Mouse (Mus musculus): ENCODE results near the gene Slc46a3. TPM values are rescaled to one million over a fixed set of nuclear protein-coding genes. Genes with fewer than 3 reads are reported as not detected.

Gene Slc46a3
- polyA plus RNA-seq (2014; fragmentation: Nextera tagmentation; extraction: Ambion mirVana), result 5.3 and 5.5 TPM in 2 replicates

DNA sequence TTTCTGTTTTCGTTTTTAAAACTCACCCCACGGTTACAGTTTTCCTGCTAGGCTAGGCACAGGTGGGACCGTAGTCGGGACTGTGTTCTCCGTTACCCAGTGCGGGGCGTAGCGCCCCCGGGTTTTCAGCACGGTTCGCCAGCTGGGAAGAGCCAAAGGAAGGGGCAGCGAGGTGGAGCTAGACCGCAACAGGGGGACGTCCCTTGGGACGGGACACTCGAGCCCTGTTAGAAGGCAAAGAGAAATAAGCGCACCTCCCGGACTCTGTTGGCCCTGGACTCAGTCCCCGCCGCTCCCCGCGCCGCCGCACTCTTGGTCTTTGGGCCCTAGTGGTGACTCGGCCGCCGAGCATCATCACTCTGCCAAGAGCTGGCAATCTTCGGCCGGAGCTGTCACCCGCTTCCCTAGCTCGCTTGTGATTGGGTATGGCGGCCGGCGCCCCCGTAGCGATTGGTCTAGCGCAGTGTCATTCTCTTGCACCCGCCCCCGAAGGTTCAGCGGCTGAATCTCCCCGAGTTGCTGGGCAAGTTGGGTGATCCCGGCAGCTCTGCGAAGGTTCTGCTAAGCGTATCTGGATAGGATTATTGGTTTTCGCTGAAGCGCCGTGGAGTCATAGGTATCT is at the start of gene Slc46a3:
Gene Slc46a3 (minus strand): TSS at position 361 of the 622 bp plus-strand sequence.
- WGBS, result under 1% methylated on average over 47 of the region's 47 CpGs
- DNase-seq (ENCODE audit: low spot score) (peak; percentile 93), ATAC-seq (ENCODE audit: low FRiP score) (peak; percentile 99)
- Histone ChIP-seq H3K36me3 (replicated peaks; ENCODE audit: control insufficient read depth, insufficient read depth) (no peaks in the 10 kb centered on the region), H3K9ac (peak within 1 kb of the TSS; percentile 65), H3K4me3 (replicated peaks; ENCODE audit: low read length) (peak within 1 kb of the TSS; percentile 76), H3K4me1 (replicated peaks; ENCODE audit: control insufficient read depth, insufficient read depth, low read length) (peaks cover 9% of the 10 kb centered on the region; the same call in 1 of the 2 replicates), H3K4me2 (replicated peaks) (peak within 1 kb of the TSS; percentile 98), H3K9me3 (ENCODE audit: control insufficient read depth, low read length) (no peaks in the 10 kb centered on the region), H3K27me3 (ENCODE audit: control insufficient read depth, insufficient read depth, low read length) (peaks cover 12% of the 10 kb centered on the region), H3K27ac (0 out of 2 replicates have a peak within 1 kb of the TSS, but pooled peaks have one; percentile 11)

- DNase-seq (ENCODE audit: low spot score) (no peak), ATAC-seq (ENCODE audit: low FRiP score) (no peak)
- no peak overlapping the region for H3K4me2 ChIP-seq (replicated peaks)
- no peaks in the 10 kb centered on the region for H3K4me1 ChIP-seq (replicated peaks; ENCODE audit: control insufficient read depth, insufficient read depth, low read length)
- H3K36me3 ChIP-seq (replicated peaks; ENCODE audit: control insufficient read depth, insufficient read depth), result no peaks in the 10 kb centered on the region
- WGBS, result 73% methylated on average over 5 of the region's 5 CpGs
- H3K9me3 ChIP-seq (ENCODE audit: control insufficient read depth, low read length), result 0 out of 2 replicates have a peak, but pooled peaks cover 3% of the 10 kb centered on the region
- H3K27ac ChIP-seq, result no peak overlapping the region
- H3K9ac ChIP-seq, result no peak overlapping the region
- no peak overlapping the region for H3K4me3 ChIP-seq (replicated peaks; ENCODE audit: low read length)
- H3K27me3 ChIP-seq (ENCODE audit: control insufficient read depth, insufficient read depth, low read length), result no peaks in the 10 kb centered on the region
Observed at GRCm38 (mm10) chr5:147939226-147939625, 44.6 kb upstream of the Slc46a3 start.

GRCm38 (mm10) chr5:147935096-147935495 is 40.5 kb upstream of the Slc46a3 start:
- Histone ChIP-seq H3K36me3 (replicated peaks; ENCODE audit: control insufficient read depth, insufficient read depth) (no peaks in the 10 kb centered on the region), H3K9me3 (ENCODE audit: control insufficient read depth, low read length) (0 out of 2 replicates have a peak, but pooled peaks cover 3% of the 10 kb centered on the region)

DNA sequence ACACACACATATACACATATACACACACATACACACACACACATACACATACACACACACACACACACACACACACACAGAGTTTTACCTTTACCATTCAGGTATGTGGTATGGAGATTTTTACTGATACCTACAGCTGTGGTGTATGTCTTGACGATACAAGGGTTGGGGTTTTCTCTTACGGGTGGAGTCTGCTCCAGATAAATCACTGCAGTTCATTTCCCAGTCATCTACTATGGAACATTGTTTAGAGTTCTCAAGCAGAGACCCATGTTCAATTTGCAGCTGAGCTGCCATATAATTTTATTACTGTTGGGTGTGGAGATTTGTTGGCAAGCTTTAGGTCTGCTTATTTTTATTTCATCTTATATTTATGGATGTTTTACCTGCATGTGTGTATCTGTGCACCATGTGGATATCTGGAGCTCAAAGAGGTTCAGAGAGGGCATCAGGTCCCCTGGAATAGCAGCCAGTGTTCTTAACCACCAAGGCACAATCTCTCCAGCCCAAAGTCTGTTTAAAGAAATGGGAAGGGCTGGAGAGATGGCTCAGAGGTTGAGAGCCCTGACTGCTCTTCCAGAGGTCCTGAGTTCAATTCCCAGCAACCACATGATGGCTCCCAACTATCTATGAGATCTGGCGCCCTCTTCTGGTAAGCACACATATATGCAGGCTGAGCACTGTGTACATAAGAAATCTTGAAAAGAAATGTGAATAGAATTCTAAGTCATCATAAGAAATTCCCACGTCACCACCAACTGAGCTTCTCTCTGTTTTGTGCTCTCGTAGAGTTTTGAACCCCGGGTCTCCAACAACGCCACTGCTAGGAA is 34.3 kb upstream of the Slc46a3 start:
- Histone ChIP-seq H3K9ac (no peak overlapping the region), H3K36me3 (replicated peaks; ENCODE audit: control insufficient read depth, insufficient read depth) (no peaks in the 10 kb centered on the region), H3K4me3 (replicated peaks; ENCODE audit: low read length) (no peak overlapping the region), H3K27ac (no peak overlapping the region), H3K4me2 (replicated peaks) (no peak overlapping the region), H3K27me3 (ENCODE audit: control insufficient read depth, insufficient read depth, low read length) (no peaks in the 10 kb centered on the region), H3K9me3 (ENCODE audit: control insufficient read depth, low read length) (no peaks in the 10 kb centered on the region), H3K4me1 (replicated peaks; ENCODE audit: control insufficient read depth, insufficient read depth, low read length) (no peaks in the 10 kb centered on the region)
- WGBS, result 79% methylated on average over 7 of the region's 7 CpGs
- DNase-seq (ENCODE audit: low spot score), result no peak
- ATAC-seq (ENCODE audit: low FRiP score), result no peak

More at GRCm38 (mm10) chr5:147935096-147935495, 40.5 kb upstream of the Slc46a3 start:
- Histone ChIP-seq H3K4me2 (replicated peaks) (no peak overlapping the region), H3K4me1 (replicated peaks; ENCODE audit: control insufficient read depth, insufficient read depth, low read length) (no peaks in the 10 kb centered on the region), H3K4me3 (replicated peaks; ENCODE audit: low read length) (no peak overlapping the region), H3K27me3 (ENCODE audit: control insufficient read depth, insufficient read depth, low read length) (no peaks in the 10 kb centered on the region), H3K9ac (no peak overlapping the region), H3K27ac (no peak overlapping the region)
- WGBS, result 93% methylated on average over 13 of the region's 13 CpGs
- no peak for ATAC-seq (ENCODE audit: low FRiP score)
- no peak for DNase-seq (ENCODE audit: low spot score)

GRCm38 (mm10) chr5:147925935-147926604 is 31.5 kb upstream of the Slc46a3 start:
- Histone ChIP-seq H3K27ac (no peak overlapping the region), H3K4me3 (replicated peaks; ENCODE audit: low read length) (no peak overlapping the region), H3K4me1 (replicated peaks; ENCODE audit: control insufficient read depth, insufficient read depth, low read length) (no peaks in the 10 kb centered on the region), H3K9me3 (ENCODE audit: control insufficient read depth, low read length) (no peaks in the 10 kb centered on the region), H3K36me3 (replicated peaks; ENCODE audit: control insufficient read depth, insufficient read depth) (no peaks in the 10 kb centered on the region), H3K27me3 (ENCODE audit: control insufficient read depth, insufficient read depth, low read length) (no peaks in the 10 kb centered on the region), H3K9ac (no peak overlapping the region), H3K4me2 (replicated peaks) (no peak overlapping the region)
- no peak for DNase-seq (ENCODE audit: low spot score)
- WGBS, result 67% methylated on average over 15 of the region's 15 CpGs
- no peak for ATAC-seq (ENCODE audit: low FRiP score)

DNA sequence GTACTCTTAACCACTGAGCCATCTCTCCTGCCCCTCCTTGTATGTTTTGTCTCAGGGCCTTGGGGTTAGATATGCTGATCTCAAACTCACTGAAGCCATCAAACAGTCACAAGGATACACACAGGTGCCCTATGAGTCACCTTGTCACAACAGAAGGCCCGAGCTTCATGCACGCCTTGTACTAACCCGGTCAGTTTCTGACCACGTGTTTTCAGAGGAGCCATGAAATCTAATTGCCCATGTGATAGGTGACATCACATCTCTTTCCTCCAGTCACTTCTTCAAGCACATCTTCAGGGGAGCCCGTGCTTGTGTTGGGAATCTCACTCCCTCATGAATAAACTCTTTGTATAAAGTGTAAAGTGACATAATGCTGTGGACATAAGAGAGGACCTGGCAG is 30.0 kb upstream of the Slc46a3 start:
- Histone ChIP-seq H3K9ac (no peak overlapping the region), H3K27me3 (ENCODE audit: control insufficient read depth, insufficient read depth, low read length) (no peaks in the 10 kb centered on the region), H3K9me3 (ENCODE audit: control insufficient read depth, low read length) (no peaks in the 10 kb centered on the region), H3K27ac (no peak overlapping the region), H3K4me1 (replicated peaks; ENCODE audit: control insufficient read depth, insufficient read depth, low read length) (no peaks in the 10 kb centered on the region), H3K4me2 (replicated peaks) (no peak overlapping the region), H3K4me3 (replicated peaks; ENCODE audit: low read length) (no peak overlapping the region), H3K36me3 (replicated peaks; ENCODE audit: control insufficient read depth, insufficient read depth) (no peaks in the 10 kb centered on the region)
- 88% methylated on average over 5 of the region's 5 CpGs for WGBS
- DNase-seq (ENCODE audit: low spot score), result no peak
- no peak for ATAC-seq (ENCODE audit: low FRiP score)

GRCm38 (mm10) chr5:147918044-147918846 is 23.6 kb upstream of the Slc46a3 start:
- Histone ChIP-seq H3K9me3 (ENCODE audit: control insufficient read depth, low read length) (no peaks in the 10 kb centered on the region), H3K4me2 (replicated peaks) (no peak overlapping the region), H3K27me3 (ENCODE audit: control insufficient read depth, insufficient read depth, low read length) (no peaks in the 10 kb centered on the region), H3K36me3 (replicated peaks; ENCODE audit: control insufficient read depth, insufficient read depth) (no peaks in the 10 kb centered on the region), H3K9ac (no peak overlapping the region), H3K4me1 (replicated peaks; ENCODE audit: control insufficient read depth, insufficient read depth, low read length) (no peaks in the 10 kb centered on the region), H3K27ac (no peak overlapping the region), H3K4me3 (replicated peaks; ENCODE audit: low read length) (no peak overlapping the region)
- ATAC-seq (ENCODE audit: low FRiP score) (no peak), DNase-seq (ENCODE audit: low spot score) (no peak)
- WGBS, result 78% methylated on average over 17 of the region's 17 CpGs

DNA sequence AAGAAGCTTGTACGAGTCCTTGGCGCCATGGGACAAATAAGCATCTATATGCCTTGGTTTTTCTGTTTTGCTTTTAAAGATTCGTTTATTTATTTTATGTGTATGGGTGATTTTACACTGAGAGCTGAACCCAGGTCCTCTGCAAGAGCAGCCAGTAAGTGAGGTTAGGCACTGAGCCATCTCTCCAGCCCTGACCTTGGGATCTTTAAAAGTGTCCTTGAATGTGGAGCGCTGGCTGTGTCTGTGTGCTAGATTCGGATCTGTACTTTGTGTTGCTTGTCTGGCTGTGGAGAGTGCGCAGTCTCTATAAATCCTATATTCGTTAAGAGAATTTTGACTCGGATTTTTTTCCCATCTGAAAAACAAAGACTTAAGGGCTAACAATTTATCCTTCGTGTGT is 21.6 kb upstream of the Slc46a3 start:
- WGBS, result 90% methylated on average over 9 of the region's 9 CpGs
- no peaks in the 10 kb centered on the region for H3K9me3 ChIP-seq (ENCODE audit: control insufficient read depth, low read length)
- no peaks in the 10 kb centered on the region for H3K4me1 ChIP-seq (replicated peaks; ENCODE audit: control insufficient read depth, insufficient read depth, low read length)
- no peak overlapping the region for H3K4me2 ChIP-seq (replicated peaks)
- H3K9ac ChIP-seq, result no peak overlapping the region
- H3K36me3 ChIP-seq (replicated peaks; ENCODE audit: control insufficient read depth, insufficient read depth), result no peaks in the 10 kb centered on the region
- H3K27me3 ChIP-seq (ENCODE audit: control insufficient read depth, insufficient read depth, low read length), result no peaks in the 10 kb centered on the region
- H3K4me3 ChIP-seq (replicated peaks; ENCODE audit: low read length), result no peak overlapping the region
- DNase-seq (ENCODE audit: low spot score) (no peak), ATAC-seq (ENCODE audit: low FRiP score) (no peak)
- H3K27ac ChIP-seq, result no peak overlapping the region

All from hindbrain, embryonic 14.5 days (tissue).